Comparison of ENCODE assay signal across 8 mouse cellular contexts in the genomic region with DNA sequence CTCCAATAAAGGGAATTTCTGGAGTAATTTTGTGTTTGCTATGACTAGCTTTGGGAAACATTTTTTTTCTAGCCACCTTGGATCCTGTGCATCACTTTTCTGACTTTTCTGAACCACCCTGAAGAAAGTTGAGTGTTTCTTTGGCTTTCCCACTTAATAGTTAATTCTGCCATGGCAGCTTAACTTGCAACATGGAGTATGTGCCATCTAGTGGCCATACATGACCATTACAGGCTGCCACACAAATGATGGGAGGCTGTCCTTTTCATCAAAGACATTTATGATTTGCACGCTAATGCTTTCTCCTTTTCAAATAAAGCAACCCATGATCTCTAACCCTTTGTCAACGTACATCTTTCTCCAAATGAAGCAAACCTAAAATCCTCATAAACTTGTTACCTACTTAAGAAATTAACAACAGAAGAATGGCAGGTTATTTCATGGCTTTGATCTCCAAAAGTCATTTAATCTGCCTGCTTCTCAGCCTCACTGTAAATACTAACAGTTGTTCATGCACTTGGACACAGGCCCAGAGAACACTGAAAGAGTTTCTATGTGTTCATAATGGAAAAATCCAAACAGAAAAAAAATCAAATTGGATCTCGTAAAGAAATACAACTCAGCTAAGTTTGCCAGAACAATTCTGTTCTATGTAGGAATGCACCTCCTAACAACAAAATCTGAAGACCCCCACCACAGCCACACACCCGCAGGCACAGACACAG.
DNase-seq lines count a peak whose midpoint lies in the region; ATAC-seq and TF ChIP-seq lines count a peak whose summit lies in the region.

No protein-coding gene starts in this region.

- 0 out of 2 replicates have a peak, but pooled peaks cover 3% of the 10 kb centered on the region for H3K4me1 ChIP-seq in cerebellum, adult 2 months (ENCODE audit: control insufficient read depth, insufficient read depth, low read length)
- H3K4me1 ChIP-seq in midbrain, embryonic 14.5 days (ENCODE audit: control insufficient read depth, insufficient read depth, low read length) = no peaks in the 10 kb centered on the region
- peaks cover 24% of the 10 kb centered on the region for H3K4me1 ChIP-seq in midbrain, embryonic 13.5 days (replicated peaks)
- H3K4me1 ChIP-seq in liver, embryonic 11.5 days (replicated peaks; ENCODE audit: control insufficient read depth, insufficient read depth, low read length) = no peaks in the 10 kb centered on the region

- H3K36me3 ChIP-seq in midbrain, embryonic 14.5 days (ENCODE audit: control insufficient read depth, insufficient read depth, low read length) = no peaks in the 10 kb centered on the region
- no peaks in the 10 kb centered on the region for H3K36me3 ChIP-seq in midbrain, embryonic 13.5 days
- H3K36me3 ChIP-seq in liver, embryonic 11.5 days (ENCODE audit: control insufficient read depth, insufficient read depth, low read length) = no peaks in the 10 kb centered on the region
- H3K36me3 ChIP-seq in splenic B cell, adult 2 months (ENCODE audit: control insufficient read depth, insufficient read depth, low read length, poor library complexity, severe bottlenecking) = no peaks in the 10 kb centered on the region

- no peak overlapping the region for H3K4me2 ChIP-seq in midbrain, embryonic 14.5 days (ENCODE audit: low read length)
- H3K4me2 ChIP-seq in midbrain, embryonic 13.5 days (replicated peaks) = no peak overlapping the region
- H3K4me2 ChIP-seq in liver, embryonic 11.5 days = no peak overlapping the region

- TF ChIP-seq POLR2A in cerebellum, adult 2 months (IDR thresholded peaks at IDR 0.05; ENCODE audit: borderline replicate concordance, insufficient read depth, low read length) = no peak

- no peak overlapping the region for H3K4me3 ChIP-seq in cerebellum, adult 2 months (replicated peaks; ENCODE audit: insufficient read depth, low read depth, low read length)
- H3K4me3 ChIP-seq in midbrain, embryonic 14.5 days (replicated peaks; ENCODE audit: low read depth, low read length) = no peak overlapping the region
- no peak overlapping the region for H3K4me3 ChIP-seq in midbrain, embryonic 13.5 days (replicated peaks)
- no peak overlapping the region for H3K4me3 ChIP-seq in liver, embryonic 11.5 days (ENCODE audit: low read depth, low read length)

- H3K27ac ChIP-seq in cerebellum, adult 2 months (ENCODE audit: insufficient read depth, low read length) = no peak overlapping the region
- H3K27ac ChIP-seq in midbrain, embryonic 14.5 days (replicated peaks; ENCODE audit: low read depth, low read length) = no peak overlapping the region
- no peak overlapping the region for H3K27ac ChIP-seq in midbrain, embryonic 13.5 days
- H3K27ac ChIP-seq in liver, embryonic 11.5 days (ENCODE audit: low read depth, low read length) = no peak overlapping the region

- H3K9me3 ChIP-seq in midbrain, embryonic 14.5 days (ENCODE audit: control insufficient read depth, low read length) = no peaks in the 10 kb centered on the region
- no peaks in the 10 kb centered on the region for H3K9me3 ChIP-seq in midbrain, embryonic 13.5 days
- no peaks in the 10 kb centered on the region for H3K9me3 ChIP-seq in liver, embryonic 11.5 days (ENCODE audit: control insufficient read depth, low read length)

- 44% methylated on average over 4 of the region's 4 CpGs for WGBS in cerebellum, adult 2 months
- WGBS in midbrain, embryonic 14.5 days = 50% methylated on average over 4 of the region's 4 CpGs
- WGBS in midbrain, embryonic 13.5 days = 49% methylated on average over 4 of the region's 4 CpGs
- 45% methylated on average over 4 of the region's 4 CpGs for WGBS in liver, embryonic 11.5 days

- DNase-seq in cerebellum, adult 2 months = peak; percentile 58 to 64
- DNase-seq in cerebellum, adult 11 months = no peak
- DNase-seq in midbrain, embryonic 14.5 days = peak; percentile 89
- DNase-seq in cerebellum, postnatal 10 days = peak; percentile 75 to 82
- peak; percentile 51 to 74 for DNase-seq in heart, postnatal 14 days
- DNase-seq in liver, embryonic 11.5 days (ENCODE audit: low spot score) = peak; percentile 51
- peak; percentile 72 for DNase-seq in splenic B cell, adult 2 months (ENCODE audit: low read depth, low spot score)

- TF ChIP-seq CTCF in cerebellum, adult 2 months (IDR thresholded peaks at IDR 0.05; ENCODE audit: borderline replicate concordance, insufficient read depth, low read depth, low read length) = peak; percentile 64

- H3K27me3 ChIP-seq in cerebellum, adult 2 months (ENCODE audit: control insufficient read depth, insufficient read depth, low read length) = no peaks in the 10 kb centered on the region
- H3K27me3 ChIP-seq in midbrain, embryonic 14.5 days (ENCODE audit: control insufficient read depth, insufficient read depth, low read length) = no peaks in the 10 kb centered on the region
- no peaks in the 10 kb centered on the region for H3K27me3 ChIP-seq in midbrain, embryonic 13.5 days
- H3K27me3 ChIP-seq in liver, embryonic 11.5 days (replicated peaks; ENCODE audit: control insufficient read depth, insufficient read depth, low read length) = no peaks in the 10 kb centered on the region
- no peaks in the 10 kb centered on the region for H3K27me3 ChIP-seq in splenic B cell, adult 2 months (ENCODE audit: control insufficient read depth, insufficient read depth, low read length, poor library complexity, severe bottlenecking)

- ATAC-seq in midbrain, embryonic 14.5 days (ENCODE audit: low FRiP score, low TSS enrichment) = no peak
- ATAC-seq in midbrain, embryonic 13.5 days = no peak
- ATAC-seq in liver, embryonic 11.5 days (replicated peaks; ENCODE audit: low FRiP score) = no peak

- intact Hi-C loops in heart, postnatal 14 days (cut with DNase I) = loop anchor here (1.0 to 10.0 kb wide), 4 partner anchors 286 to 568 kb away; a partner anchor contains a TSS

- no peak overlapping the region for H3K9ac ChIP-seq in midbrain, embryonic 14.5 days (replicated peaks; ENCODE audit: low read length)
- no peak overlapping the region for H3K9ac ChIP-seq in midbrain, embryonic 13.5 days (replicated peaks)
- H3K9ac ChIP-seq in liver, embryonic 11.5 days (ENCODE audit: low read depth, low read length) = no peak overlapping the region
